Mouse (Mus musculus): Measurements from ENCODE around the gene Bcat1. TPM values are rescaled to one million over a fixed set of nuclear protein-coding genes. Genes with fewer than 3 reads are reported as not detected.

The Bcat1 gene
- polyA plus RNA-seq, 1 experiment from 2014 or later = 10.9 TPM

DNA sequence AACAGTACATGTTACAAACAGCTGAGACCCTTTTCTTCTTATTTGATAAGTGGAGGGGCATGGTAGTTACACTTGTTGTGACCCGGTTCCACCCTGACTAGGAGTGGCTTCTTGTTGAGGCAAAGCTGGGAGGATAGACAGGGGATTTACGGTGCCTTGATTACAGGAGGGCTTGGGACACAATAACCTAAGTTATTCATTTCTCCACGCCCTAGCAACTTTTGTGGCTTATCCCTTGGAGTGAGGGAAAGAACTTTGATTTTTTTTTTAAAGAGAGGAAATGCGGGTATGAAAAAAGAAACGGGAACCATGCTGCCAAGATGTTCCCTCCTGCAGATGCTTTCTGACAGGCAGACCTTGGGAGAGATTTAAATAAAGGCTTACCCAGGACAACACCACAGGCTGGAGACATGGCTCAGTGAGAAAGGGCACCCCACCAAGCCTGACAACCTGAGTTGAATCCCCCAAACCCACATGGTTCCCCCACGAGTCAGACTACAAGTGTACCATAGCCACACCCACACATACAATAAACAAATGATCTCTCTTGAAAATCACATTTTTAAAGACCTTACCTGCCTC, 20.6 kb downstream of the Bcat1 start:
- WGBS = 64% methylated on average over 6 of the region's 6 CpGs
- no peak for ATAC-seq (ENCODE audit: insufficient number of reproducible peaks, insufficient read depth, low FRiP score, low read depth)
- Histone ChIP-seq H3K27me3 (ENCODE audit: control insufficient read depth, insufficient read depth, low read length) (no peaks in the 10 kb centered on the region), H3K9ac (replicated peaks; ENCODE audit: low read depth, low read length) (no peak overlapping the region), H3K4me3 (ENCODE audit: low read depth, low read length) (no peak overlapping the region), H3K9me3 (ENCODE audit: control insufficient read depth, low read depth, low read length) (no peaks in the 10 kb centered on the region), H3K36me3 (ENCODE audit: control insufficient read depth, insufficient read depth, low read length) (no peaks in the 10 kb centered on the region), H3K27ac (ENCODE audit: low read length) (no peak overlapping the region), H3K4me2 (replicated peaks; ENCODE audit: low read depth, low read length) (no peak overlapping the region), H3K4me1 (ENCODE audit: control insufficient read depth, insufficient read depth, low read length) (no peaks in the 10 kb centered on the region)

DNA sequence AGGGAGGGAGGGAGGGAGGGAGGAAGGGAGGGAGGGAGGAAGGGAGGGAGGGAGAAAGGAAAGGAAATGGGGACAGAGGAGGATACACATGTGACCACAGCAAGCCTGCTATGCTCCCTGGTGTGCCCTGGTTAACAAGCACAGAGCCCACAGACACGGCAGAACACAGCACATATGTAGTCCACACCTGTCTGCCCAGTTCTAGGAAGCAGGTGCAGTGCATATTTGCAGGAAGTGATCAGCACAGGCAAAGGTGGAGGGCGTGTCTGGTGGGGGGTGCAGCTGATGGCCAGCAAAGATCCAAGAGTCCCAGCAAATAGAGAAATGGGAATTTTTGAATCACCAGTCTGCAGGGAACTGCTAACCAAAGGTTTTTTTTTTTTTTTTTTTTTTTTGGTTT, 23.3 kb downstream of the Bcat1 start:
- no peak for ATAC-seq (ENCODE audit: insufficient number of reproducible peaks, insufficient read depth, low FRiP score, low read depth)
- no peaks in the 10 kb centered on the region for H3K36me3 ChIP-seq (ENCODE audit: control insufficient read depth, insufficient read depth, low read length)
- no peak overlapping the region for H3K9ac ChIP-seq (replicated peaks; ENCODE audit: low read depth, low read length)
- H3K9me3 ChIP-seq (ENCODE audit: control insufficient read depth, low read depth, low read length) = no peaks in the 10 kb centered on the region
- H3K27me3 ChIP-seq (ENCODE audit: control insufficient read depth, insufficient read depth, low read length) = peaks cover 10% of the 10 kb centered on the region; the same call in 1 of the 2 replicates
- WGBS = 72% methylated on average over 2 of the region's 2 CpGs
- no peak overlapping the region for H3K27ac ChIP-seq (ENCODE audit: low read length)
- no peak overlapping the region for H3K4me3 ChIP-seq (ENCODE audit: low read depth, low read length)
- 0 out of 2 replicates have a peak, but pooled peaks cover 3% of the 10 kb centered on the region for H3K4me1 ChIP-seq (ENCODE audit: control insufficient read depth, insufficient read depth, low read length)
- H3K4me2 ChIP-seq (replicated peaks; ENCODE audit: low read depth, low read length) = no peak overlapping the region

DNA sequence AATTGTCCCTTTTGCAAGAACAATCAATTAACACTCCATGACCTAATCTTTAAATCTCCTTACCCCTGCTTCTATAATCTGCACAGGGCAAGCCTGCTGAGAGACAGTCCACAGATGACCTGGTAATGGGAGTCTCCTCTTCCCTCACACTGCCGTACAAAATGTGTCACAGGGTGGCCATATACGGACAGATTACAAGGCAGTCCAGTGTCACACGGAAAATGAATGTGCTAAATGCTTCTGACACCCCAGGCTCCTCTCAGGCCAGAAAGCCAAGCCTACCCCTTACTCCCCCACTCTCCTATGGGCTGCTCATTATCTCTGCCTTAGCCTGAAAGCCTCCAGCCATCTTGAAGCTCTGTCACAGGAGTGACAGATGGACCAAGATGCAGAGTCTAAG, 25.1 kb downstream of the Bcat1 start:
- Histone ChIP-seq H3K4me1 (ENCODE audit: control insufficient read depth, insufficient read depth, low read length) (0 out of 2 replicates have a peak, but pooled peaks cover 3% of the 10 kb centered on the region), H3K4me3 (ENCODE audit: low read depth, low read length) (no peak overlapping the region), H3K4me2 (replicated peaks; ENCODE audit: low read depth, low read length) (no peak overlapping the region), H3K9ac (replicated peaks; ENCODE audit: low read depth, low read length) (no peak overlapping the region), H3K9me3 (ENCODE audit: control insufficient read depth, low read depth, low read length) (no peaks in the 10 kb centered on the region), H3K27me3 (ENCODE audit: control insufficient read depth, insufficient read depth, low read length) (peaks cover 10% of the 10 kb centered on the region; the same call in 1 of the 2 replicates), H3K27ac (ENCODE audit: low read length) (no peak overlapping the region), H3K36me3 (ENCODE audit: control insufficient read depth, insufficient read depth, low read length) (no peaks in the 10 kb centered on the region)
- WGBS = 32% methylated on average over 3 of the region's 3 CpGs
- no peak for ATAC-seq (ENCODE audit: insufficient number of reproducible peaks, insufficient read depth, low FRiP score, low read depth)

DNA sequence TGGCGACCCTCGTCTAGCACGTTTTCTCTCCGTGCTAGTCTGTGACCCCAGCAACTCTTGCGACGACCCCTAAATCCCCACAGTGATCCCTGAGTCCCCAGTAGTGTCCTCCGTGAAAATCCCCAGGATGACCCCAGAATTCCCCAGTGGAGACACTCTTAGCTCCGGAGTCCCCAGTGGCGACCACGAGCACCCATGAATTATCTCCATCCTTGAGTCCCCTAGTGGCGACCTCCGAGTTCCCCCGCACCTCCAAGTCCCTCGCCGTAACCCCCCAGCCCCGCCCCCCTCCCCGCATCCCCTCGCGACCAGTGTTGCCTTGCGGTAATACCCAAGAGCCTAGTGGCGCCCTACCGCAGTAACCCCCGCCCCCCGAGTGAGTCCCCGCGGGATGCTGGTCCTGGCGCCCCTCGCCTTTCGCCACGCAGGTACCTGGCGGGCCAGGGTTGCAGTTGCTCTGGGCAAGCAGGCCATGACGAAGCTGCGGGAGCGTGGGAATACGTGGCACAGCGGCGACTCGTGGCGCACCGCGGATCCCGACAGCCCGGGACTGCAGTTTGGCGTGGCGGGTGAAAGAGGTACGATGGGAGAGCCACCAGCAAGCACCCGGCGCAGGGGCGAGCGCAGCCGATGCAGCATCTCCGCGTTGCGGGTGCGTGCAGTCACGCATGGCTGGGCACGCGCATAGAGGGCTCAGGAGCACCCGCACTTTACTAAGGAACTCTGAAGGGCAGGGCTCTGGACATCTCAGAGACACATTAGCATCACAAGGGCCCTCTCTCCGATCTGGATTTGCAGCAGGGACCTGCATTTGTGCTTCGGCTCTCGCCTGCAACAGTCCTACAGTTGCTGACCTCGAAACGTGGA, 27.6 kb downstream of the Bcat1 start:
- Histone ChIP-seq H3K27me3 (ENCODE audit: control insufficient read depth, insufficient read depth, low read length) (peaks cover 10% of the 10 kb centered on the region; the same call in 1 of the 2 replicates), H3K27ac (ENCODE audit: low read length) (no peak overlapping the region), H3K4me1 (ENCODE audit: control insufficient read depth, insufficient read depth, low read length) (0 out of 2 replicates have a peak, but pooled peaks cover 3% of the 10 kb centered on the region), H3K9ac (replicated peaks; ENCODE audit: low read depth, low read length) (no peak overlapping the region), H3K9me3 (ENCODE audit: control insufficient read depth, low read depth, low read length) (no peaks in the 10 kb centered on the region), H3K36me3 (ENCODE audit: control insufficient read depth, insufficient read depth, low read length) (no peaks in the 10 kb centered on the region), H3K4me3 (ENCODE audit: low read depth, low read length) (peak overlapping the region; percentile 44), H3K4me2 (replicated peaks; ENCODE audit: low read depth, low read length) (peak overlapping the region; percentile 94)
- WGBS = 6% methylated on average over 64 of the region's 64 CpGs
- ATAC-seq (ENCODE audit: insufficient number of reproducible peaks, insufficient read depth, low FRiP score, low read depth) = peak; percentile 57; the same call in 1 of the 2 replicates

DNA sequence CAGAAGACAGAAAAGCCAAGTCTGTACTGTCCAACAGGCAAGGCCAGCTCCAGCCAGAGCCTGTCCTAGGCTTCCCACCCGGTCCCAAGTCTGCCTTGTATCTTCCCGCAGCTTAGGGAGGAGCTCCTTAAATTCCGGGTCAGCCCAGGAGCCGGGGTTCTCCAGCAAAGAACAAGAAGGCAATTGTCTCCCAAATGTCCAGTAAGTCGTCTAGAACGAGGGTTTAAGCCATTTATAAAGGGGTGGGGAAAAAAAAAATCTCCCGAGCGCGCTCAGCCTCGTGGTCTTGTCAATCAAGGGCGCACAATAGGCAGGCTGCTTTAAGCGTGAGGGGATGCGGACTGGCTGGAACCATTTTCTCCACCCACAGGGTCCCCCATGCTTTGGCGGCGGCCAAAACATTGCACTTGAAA, 28.5 kb downstream of the Bcat1 start:
- H3K9me3 ChIP-seq (ENCODE audit: control insufficient read depth, low read depth, low read length) = no peaks in the 10 kb centered on the region
- H3K27me3 ChIP-seq (ENCODE audit: control insufficient read depth, insufficient read depth, low read length) = peaks cover 10% of the 10 kb centered on the region; the same call in 1 of the 2 replicates
- no peak for ATAC-seq (ENCODE audit: insufficient number of reproducible peaks, insufficient read depth, low FRiP score, low read depth)
- no peak overlapping the region for H3K27ac ChIP-seq (ENCODE audit: low read length)
- no peaks in the 10 kb centered on the region for H3K36me3 ChIP-seq (ENCODE audit: control insufficient read depth, insufficient read depth, low read length)
- peak overlapping the region; percentile 94 for H3K4me2 ChIP-seq (replicated peaks; ENCODE audit: low read depth, low read length)
- H3K9ac ChIP-seq (replicated peaks; ENCODE audit: low read depth, low read length) = no peak overlapping the region
- H3K4me1 ChIP-seq (ENCODE audit: control insufficient read depth, insufficient read depth, low read length) = 0 out of 2 replicates have a peak, but pooled peaks cover 3% of the 10 kb centered on the region
- H3K4me3 ChIP-seq (ENCODE audit: low read depth, low read length) = peak overlapping the region; percentile 44
- 12% methylated on average over 15 of the region's 15 CpGs for WGBS

DNA sequence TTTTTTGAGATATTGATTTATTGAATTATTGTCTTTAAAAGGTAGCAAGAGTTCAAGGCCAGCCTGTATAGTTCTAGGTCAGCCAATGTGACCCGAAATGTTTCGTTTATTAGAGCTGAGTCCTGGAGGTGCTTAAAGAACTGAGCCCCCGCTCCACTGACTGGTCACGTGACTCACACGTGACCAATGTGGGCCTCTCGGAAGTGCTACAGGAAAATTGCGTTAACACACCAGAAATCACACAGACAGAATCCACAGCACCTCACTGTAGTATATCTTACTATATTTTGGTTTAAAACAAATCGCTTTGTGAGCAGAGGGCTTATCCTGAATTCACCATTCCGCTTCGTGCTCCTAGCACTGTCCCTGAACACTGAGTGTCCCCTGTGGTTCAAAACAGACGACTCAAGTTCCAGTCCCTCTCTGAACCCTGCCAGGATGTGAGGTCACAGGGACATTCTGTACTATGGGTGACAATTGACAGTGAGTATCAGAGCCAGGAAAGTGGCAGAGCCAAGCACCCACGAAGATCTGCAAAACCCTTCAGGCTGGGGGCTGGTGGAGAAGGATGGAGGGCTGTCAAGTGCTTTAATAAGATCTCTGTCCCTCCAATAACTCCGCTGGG, 29.6 kb downstream of the Bcat1 start:
- Histone ChIP-seq H3K4me2 (replicated peaks; ENCODE audit: low read depth, low read length) (no peak overlapping the region), H3K4me1 (ENCODE audit: control insufficient read depth, insufficient read depth, low read length) (0 out of 2 replicates have a peak, but pooled peaks cover 3% of the 10 kb centered on the region), H3K9me3 (ENCODE audit: control insufficient read depth, low read depth, low read length) (no peaks in the 10 kb centered on the region), H3K27ac (ENCODE audit: low read length) (no peak overlapping the region), H3K4me3 (ENCODE audit: low read depth, low read length) (no peak overlapping the region), H3K36me3 (ENCODE audit: control insufficient read depth, insufficient read depth, low read length) (no peaks in the 10 kb centered on the region), H3K27me3 (ENCODE audit: control insufficient read depth, insufficient read depth, low read length) (peaks cover 10% of the 10 kb centered on the region; the same call in 1 of the 2 replicates), H3K9ac (replicated peaks; ENCODE audit: low read depth, low read length) (no peak overlapping the region)
- 81% methylated on average over 13 of the region's 13 CpGs for WGBS
- ATAC-seq (ENCODE audit: insufficient number of reproducible peaks, insufficient read depth, low FRiP score, low read depth) = no peak

DNA sequence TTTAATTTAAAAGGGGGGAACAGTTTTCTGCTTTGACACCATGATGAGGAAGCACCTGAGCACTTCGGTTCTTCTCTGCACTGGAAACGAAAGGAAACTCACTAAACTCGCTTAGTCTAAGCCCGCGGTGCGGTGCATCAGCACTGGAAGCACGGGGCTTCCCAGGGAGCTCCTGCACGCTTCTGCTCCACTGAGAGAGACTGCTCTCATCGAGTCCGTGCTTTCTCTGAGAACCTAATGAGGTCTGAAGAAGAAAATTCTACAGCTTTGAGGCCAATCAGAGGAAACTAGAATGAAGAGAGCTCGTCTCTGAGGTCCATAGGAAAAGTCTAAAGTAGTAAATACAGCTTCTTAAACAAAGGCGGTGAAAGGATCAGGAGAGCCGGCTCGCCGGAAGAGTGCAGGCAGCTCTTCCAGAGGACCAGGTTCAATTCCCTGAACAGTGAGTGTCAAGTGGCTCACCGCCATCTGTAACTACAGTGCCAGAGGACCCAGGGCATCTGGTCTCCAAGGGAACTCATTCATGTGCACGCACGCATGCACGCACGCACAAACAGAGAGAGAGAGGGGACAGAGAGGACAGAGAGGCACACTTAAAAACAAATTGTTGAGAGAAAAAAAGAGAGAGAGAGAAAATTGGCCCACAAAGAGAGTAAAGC, 30.9 kb downstream of the Bcat1 start:
- WGBS = 88% methylated on average over 20 of the region's 20 CpGs
- Histone ChIP-seq H3K4me2 (replicated peaks; ENCODE audit: low read depth, low read length) (no peak overlapping the region), H3K27ac (ENCODE audit: low read length) (no peak overlapping the region), H3K36me3 (ENCODE audit: control insufficient read depth, insufficient read depth, low read length) (no peaks in the 10 kb centered on the region), H3K4me1 (ENCODE audit: control insufficient read depth, insufficient read depth, low read length) (0 out of 2 replicates have a peak, but pooled peaks cover 3% of the 10 kb centered on the region), H3K9me3 (ENCODE audit: control insufficient read depth, low read depth, low read length) (no peaks in the 10 kb centered on the region), H3K27me3 (ENCODE audit: control insufficient read depth, insufficient read depth, low read length) (peaks cover 10% of the 10 kb centered on the region; the same call in 1 of the 2 replicates), H3K4me3 (ENCODE audit: low read depth, low read length) (no peak overlapping the region), H3K9ac (replicated peaks; ENCODE audit: low read depth, low read length) (no peak overlapping the region)
- ATAC-seq (ENCODE audit: insufficient number of reproducible peaks, insufficient read depth, low FRiP score, low read depth) = no peak

DNA sequence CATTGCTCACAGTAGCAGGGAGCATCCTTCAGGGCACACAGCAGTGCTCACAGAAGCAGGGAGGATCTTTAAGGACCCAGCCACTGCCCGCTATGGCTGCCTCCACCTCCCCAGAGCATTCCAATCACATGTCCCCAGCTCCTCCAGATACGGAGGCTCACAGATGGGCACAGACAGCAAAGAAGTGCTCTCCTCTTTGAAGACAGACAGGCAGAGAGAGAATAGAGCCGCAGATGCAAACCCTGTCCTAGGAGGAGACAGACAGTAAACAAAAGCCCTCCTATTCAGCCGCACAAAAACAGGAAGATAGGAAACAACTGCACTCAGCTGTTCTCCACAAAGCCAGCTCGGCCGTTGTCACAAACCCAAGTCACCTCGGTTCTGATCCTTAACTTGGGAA, 35.3 kb downstream of the Bcat1 start:
- Histone ChIP-seq H3K27ac (ENCODE audit: low read length) (no peak overlapping the region), H3K27me3 (ENCODE audit: control insufficient read depth, insufficient read depth, low read length) (no peaks in the 10 kb centered on the region), H3K4me3 (ENCODE audit: low read depth, low read length) (no peak overlapping the region), H3K9ac (replicated peaks; ENCODE audit: low read depth, low read length) (no peak overlapping the region), H3K4me2 (replicated peaks; ENCODE audit: low read depth, low read length) (no peak overlapping the region), H3K9me3 (ENCODE audit: control insufficient read depth, low read depth, low read length) (no peaks in the 10 kb centered on the region), H3K36me3 (ENCODE audit: control insufficient read depth, insufficient read depth, low read length) (no peaks in the 10 kb centered on the region), H3K4me1 (ENCODE audit: control insufficient read depth, insufficient read depth, low read length) (no peaks in the 10 kb centered on the region)
- no peak for ATAC-seq (ENCODE audit: insufficient number of reproducible peaks, insufficient read depth, low FRiP score, low read depth)
- 46% methylated on average over 7 of the region's 7 CpGs for WGBS
